Mouse (Mus musculus): Measurements from ENCODE around the gene Zfp53. TPM values are rescaled to one million over a fixed set of nuclear protein-coding genes. Genes with fewer than 3 reads are reported as not detected.
A peak's percentile ranks its signal among the peaks of the same experiment; 100 is the strongest.

Gene Zfp53
- total and polyA plus RNA-seq, 3 experiments = 1.8 to 2.2 TPM; not detected in 1

- H3K27me3 ChIP-seq (ENCODE audit: control insufficient read depth in 1 of 2, insufficient read depth in 2 of 2, low read length in 2 of 2) = no peaks in the 10 kb centered on the region
- H3K9ac ChIP-seq (ENCODE audit: control insufficient read depth, low read depth, low read length, poor library complexity, severe bottlenecking) = no peak overlapping the region
- no peaks in the 10 kb centered on the region for H3K36me3 ChIP-seq (ENCODE audit: control insufficient read depth in 1 of 2, insufficient read depth in 2 of 2, low read length in 2 of 2)
- no peaks in the 10 kb centered on the region for H3K79me2 ChIP-seq (ENCODE audit: control insufficient read depth, insufficient read depth, low read length, poor library complexity)
- no peaks in the 10 kb centered on the region for H3K4me1 ChIP-seq (ENCODE audit: control insufficient read depth in 1 of 2, insufficient read depth in 2 of 2, low read length in 2 of 2)
- no peak for DNase-seq (ENCODE audit: low read depth, low spot score)
- no peaks in the 10 kb centered on the region for H3K9me3 ChIP-seq (replicated peaks; ENCODE audit: insufficient read depth, low read length)
- no peak overlapping the region for H3K27ac ChIP-seq (ENCODE audit: control insufficient read depth, low read depth, low read length)
- no peak overlapping the region for H3K4me3 ChIP-seq (ENCODE audit: control insufficient read depth in 1 of 2, insufficient read depth in 1 of 2, low read depth in 2 of 2, low read length in 2 of 2)
- TF ChIP-seq ETS1 (IDR thresholded peaks at IDR 0.05; ENCODE audit: low read depth, low read length) (no peak), EP300 (IDR thresholded peaks at IDR 0.05; ENCODE audit: low read depth in 1 of 2, low read length in 2 of 2) (no peak), USF2 (IDR thresholded peaks at IDR 0.05; ENCODE audit: borderline replicate concordance in 1 of 2, insufficient read depth in 1 of 2, low read depth in 1 of 2, low read length in 2 of 2) (no peak), GABPA (IDR thresholded peaks at IDR 0.05; ENCODE audit: low read depth, low read length) (no peak), CHD1 (IDR thresholded peaks at IDR 0.05; ENCODE audit: low read depth, low read length) (no peak)
Measured at GRCm38 (mm10) chr17:21501365-21501764, 12.6 kb downstream of the Zfp53 start.

- peaks cover 0 to 2% of the 10 kb centered on the region in 2 experiments; a peak in 1 of 4 replicates for H3K36me3 ChIP-seq (ENCODE audit: control insufficient read depth in 1 of 2, insufficient read depth in 2 of 2, low read length in 2 of 2)
Measured at GRCm38 (mm10) chr17:21504524-21504923, 15.7 kb downstream of the Zfp53 start.

GRCm38 (mm10) chr17:21506258-21506657, 17.5 kb downstream of the Zfp53 start:
- Histone ChIP-seq H3K79me2 (ENCODE audit: control insufficient read depth, insufficient read depth, low read length, poor library complexity) (no peaks in the 10 kb centered on the region), H3K4me1 (ENCODE audit: control insufficient read depth in 1 of 2, insufficient read depth in 2 of 2, low read length in 2 of 2) (0 out of 4 replicates have a peak, but pooled peaks cover 0 to 2% of the 10 kb centered on the region in 2 experiments), H3K9ac (ENCODE audit: control insufficient read depth, low read depth, low read length, poor library complexity, severe bottlenecking) (no peak overlapping the region), H3K9me3 (replicated peaks; ENCODE audit: insufficient read depth, low read length) (no peaks in the 10 kb centered on the region), H3K4me3 (ENCODE audit: control insufficient read depth in 1 of 2, insufficient read depth in 1 of 2, low read depth in 2 of 2, low read length in 2 of 2) (no peak overlapping the region), H3K36me3 (ENCODE audit: control insufficient read depth in 1 of 2, insufficient read depth in 2 of 2, low read length in 2 of 2) (peaks cover 0 to 2% of the 10 kb centered on the region in 2 experiments; a peak in 1 of 4 replicates), H3K27ac (ENCODE audit: control insufficient read depth, low read depth, low read length) (no peak overlapping the region), H3K27me3 (ENCODE audit: control insufficient read depth in 1 of 2, insufficient read depth in 2 of 2, low read length in 2 of 2) (no peaks in the 10 kb centered on the region)
- no peak for DNase-seq (ENCODE audit: low read depth, low spot score)
- no peak for TF ChIP-seq TCF12 (IDR thresholded peaks at IDR 0.05; ENCODE audit: low read depth, low read length)
- no peak for TF ChIP-seq E2F4 (IDR thresholded peaks at IDR 0.05; ENCODE audit: borderline replicate concordance, low read depth, low read length)
- TF ChIP-seq USF1 (IDR thresholded peaks at IDR 0.05; ENCODE audit: low read depth, low read length) = no peak
- TF ChIP-seq BHLHE40 (IDR thresholded peaks at IDR 0.05; ENCODE audit: borderline replicate concordance, low read depth, low read length) = no peak
- TF ChIP-seq ZMIZ1 (IDR thresholded peaks at IDR 0.05; ENCODE audit: low read depth, low read length) = no peak
- TF ChIP-seq ZC3H11A (IDR thresholded peaks at IDR 0.05; ENCODE audit: low read depth, low read length) = no peak
- no peak for TF ChIP-seq GABPA (IDR thresholded peaks at IDR 0.05; ENCODE audit: low read depth, low read length)
- no peak for TF ChIP-seq ZKSCAN1 (IDR thresholded peaks at IDR 0.05; ENCODE audit: low read depth, low read length)
- TF ChIP-seq RAD21 (IDR thresholded peaks at IDR 0.05; ENCODE audit: low read depth, low read length) = no peak
- TF ChIP-seq NRF1 (IDR thresholded peaks at IDR 0.05; ENCODE audit: insufficient read depth, low read depth, low read length, poor library complexity, severe bottlenecking) = no peak
- no peak for TF ChIP-seq JUND (IDR thresholded peaks at IDR 0.05; ENCODE audit: low read depth, low read length)
- TF ChIP-seq SMC3 (IDR thresholded peaks at IDR 0.05; ENCODE audit: low read depth, low read length) = no peak

More at GRCm38 (mm10) chr17:21504524-21504923, 15.7 kb downstream of the Zfp53 start:
- H3K27me3 ChIP-seq (ENCODE audit: control insufficient read depth in 1 of 2, insufficient read depth in 2 of 2, low read length in 2 of 2) = no peaks in the 10 kb centered on the region
- H3K79me2 ChIP-seq (ENCODE audit: control insufficient read depth, insufficient read depth, low read length, poor library complexity) = no peaks in the 10 kb centered on the region
- H3K9me3 ChIP-seq (replicated peaks; ENCODE audit: insufficient read depth, low read length) = no peaks in the 10 kb centered on the region
- no peak overlapping the region for H3K4me3 ChIP-seq (ENCODE audit: control insufficient read depth in 1 of 2, insufficient read depth in 1 of 2, low read depth in 2 of 2, low read length in 2 of 2)
- TF ChIP-seq CTCF (IDR thresholded peaks at IDR 0.05 in 2 of 3, conservative IDR thresholded peaks at IDR 0.05 in 1 of 3; ENCODE audit: control insufficient read depth in 1 of 3, insufficient read depth in 1 of 3, low read depth in 2 of 3, low read length in 3 of 3, poor library complexity in 1 of 3, severe bottlenecking in 1 of 3) (peak; percentile 6 to 59 (median 40); a peak in 4 of 6 replicates), ZNF384 (IDR thresholded peaks at IDR 0.05; ENCODE audit: low read depth, low read length) (0 out of 2 replicates have a peak, but pooled peaks have one; percentile 19), SMC3 (IDR thresholded peaks at IDR 0.05; ENCODE audit: low read depth, low read length) (peak; percentile 63), CHD1 (IDR thresholded peaks at IDR 0.05; ENCODE audit: low read depth, low read length) (no peak), MAX (IDR thresholded peaks at IDR 0.05; ENCODE audit: low read length) (no peak), RAD21 (IDR thresholded peaks at IDR 0.05; ENCODE audit: low read depth, low read length) (peak; percentile 55), ZC3H11A (IDR thresholded peaks at IDR 0.05; ENCODE audit: low read depth, low read length) (peak; percentile 47)
- H3K4me1 ChIP-seq (ENCODE audit: control insufficient read depth in 1 of 2, insufficient read depth in 2 of 2, low read length in 2 of 2) = 0 out of 4 replicates have a peak, but pooled peaks cover 0 to 2% of the 10 kb centered on the region in 2 experiments
- no peak overlapping the region for H3K27ac ChIP-seq (ENCODE audit: control insufficient read depth, low read depth, low read length)
- H3K9ac ChIP-seq (ENCODE audit: control insufficient read depth, low read depth, low read length, poor library complexity, severe bottlenecking) = no peak overlapping the region
- peak; percentile 53 for DNase-seq (ENCODE audit: low read depth, low spot score)

Data from MEL (cell line).